In genomic region chr9:15060026-15060425, GRCm38 (mm10) we compare ENCODE assay signal across 20 mouse cellular contexts. TPM values are rescaled to one million over a fixed set of nuclear protein-coding genes. Genes with fewer than 3 reads are reported as not detected.
"Had no signal": no experiment of that assay in that cellular context is flagged by ENCODE, and none has a peak within 500 bp of the region (broad histone marks: within the 10 kb centered on the region; RNA-seq: fewer than 3 reads in every experiment).

No protein-coding gene starts in this region.

- DNase-seq: kidney, adult 11 months; kidney, adult 9 months; kidney, postnatal 36 days; layer of hippocampus, adult 9-11 months; layer of hippocampus, postnatal 36 days; liver; liver, embryonic 13.5 days; liver, postnatal 0 days; midbrain, embryonic 14.5 days; right cerebral cortex, postnatal 4 days had no signal

- H3K9ac ChIP-seq: limb, embryonic 12.5 days; liver, embryonic 13.5 days; liver, postnatal 0 days; lung, embryonic 15.5 days; neural tube, embryonic 12.5 days had no signal

- H3K4me3 ChIP-seq: limb, embryonic 12.5 days; liver, embryonic 13.5 days; lung, embryonic 15.5 days; myocyte; neural tube, embryonic 12.5 days had no signal

- ATAC-seq: liver, postnatal 0 days had no signal

- H3K27me3 ChIP-seq: limb, embryonic 12.5 days; liver, embryonic 13.5 days; lung, embryonic 15.5 days; neural tube, embryonic 12.5 days had no signal

- H3K4me1 ChIP-seq: limb, embryonic 12.5 days; liver, embryonic 13.5 days; lung, embryonic 15.5 days; neural tube, embryonic 12.5 days had no signal

- H3K27ac ChIP-seq: kidney, postnatal 0 days; limb, embryonic 12.5 days; liver, embryonic 13.5 days; lung, embryonic 15.5 days; neural tube, embryonic 12.5 days; stomach, postnatal 0 days had no signal

- H3K9me3 ChIP-seq: limb, embryonic 12.5 days; liver, embryonic 13.5 days; lung, embryonic 15.5 days; neural tube, embryonic 12.5 days had no signal

- H3K36me3 ChIP-seq: limb, embryonic 12.5 days; liver, embryonic 13.5 days; lung, embryonic 15.5 days; neural tube, embryonic 12.5 days had no signal

- H3K4me2 ChIP-seq: limb, embryonic 12.5 days; liver, embryonic 13.5 days; lung, embryonic 15.5 days; neural tube, embryonic 12.5 days had no signal

RNA-seq across cellular contexts. Expression of gene Hephl1, which starts 51.9 kb away (rescaled TPM):
- total RNA-seq: layer of hippocampus, adult 18-20 months; layer of hippocampus, postnatal 36 days; left cerebral cortex, adult 8-10 months; left cerebral cortex, postnatal 36 days; neutrophil, adult 5-6 weeks had no signal
- polyA plus RNA-seq: kidney, postnatal 0 days; limb, embryonic 12.5 days; liver, embryonic 13.5 days; liver, postnatal 0 days; lung, embryonic 15.5 days; midbrain, embryonic 14.5 days; neural tube, embryonic 12.5 days; stomach, postnatal 0 days had no signal
